Mouse (Mus musculus): ENCODE results near the gene Nsl1.

DNA sequence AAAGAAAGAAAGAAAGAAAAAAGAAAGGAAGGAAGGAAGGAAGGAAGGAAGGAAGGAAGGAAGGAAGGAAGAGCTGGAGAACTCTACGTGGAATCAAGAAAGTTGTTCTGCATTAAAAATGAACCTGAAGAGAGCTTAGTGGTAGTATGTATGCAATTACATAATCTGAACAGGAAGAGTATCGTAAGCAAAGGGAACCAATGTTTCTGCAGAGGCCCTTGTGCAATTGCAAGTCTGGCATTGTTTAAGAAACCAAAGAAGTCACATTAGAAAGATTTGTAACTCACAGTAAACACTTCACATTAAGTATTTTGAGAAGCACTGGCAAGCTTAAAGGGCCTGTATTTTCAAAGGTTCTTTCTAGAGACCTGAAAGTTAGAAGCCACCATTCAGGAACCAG lies 39.7 kb upstream of the Nsl1 start:
- TF ChIP-seq CTCF (IDR thresholded peaks at IDR 0.05; ENCODE audit: low read depth) (no peak), EP300 (IDR thresholded peaks at IDR 0.05; ENCODE audit: low read depth) (no peak)

Measured in liver, embryonic 14.5 days (tissue).